ENCODE assay signal across 10 mouse cellular contexts in the genomic region with DNA sequence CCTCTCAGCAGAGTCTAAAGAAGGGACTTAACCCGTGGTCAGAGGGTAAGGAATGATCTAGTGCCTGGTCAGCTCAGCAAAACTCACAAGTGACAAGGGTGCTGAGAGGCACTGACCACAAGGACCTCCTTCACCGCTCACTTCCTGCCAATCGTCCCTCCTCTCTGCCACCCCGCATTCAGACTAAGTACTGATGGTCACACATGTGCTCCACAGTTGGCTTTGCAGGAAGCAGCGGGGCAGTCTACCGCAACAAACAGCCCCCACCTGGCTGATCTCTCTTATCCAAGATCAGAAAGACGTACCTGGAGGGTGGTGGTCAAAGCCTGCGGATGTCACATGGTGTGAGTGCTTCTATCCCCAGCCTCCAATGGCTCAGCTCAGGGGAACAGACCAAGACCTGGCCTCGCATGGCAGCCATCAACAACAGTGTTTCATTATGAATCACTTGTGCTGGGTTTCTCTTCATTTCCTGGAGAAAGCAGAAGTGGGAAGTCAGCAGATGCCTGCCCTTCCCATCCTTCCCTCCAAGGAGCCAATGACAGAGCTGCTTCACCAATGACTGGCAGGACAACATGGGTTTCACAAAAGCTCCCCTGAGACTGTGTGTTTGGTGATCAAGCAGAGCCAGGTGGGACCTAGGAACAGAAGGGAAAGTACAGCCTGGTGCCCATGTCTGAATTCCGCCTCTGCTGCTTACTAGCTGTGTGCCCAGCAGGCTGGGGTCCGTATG. TPM values are rescaled to one million over a fixed set of nuclear protein-coding genes. Genes with fewer than 3 reads are reported as not detected.
DNase-seq lines count a peak whose midpoint lies in the region; ATAC-seq and TF ChIP-seq lines count a peak whose summit lies in the region.
"Had no signal": no experiment of that assay in that cellular context is flagged by ENCODE, and none has a peak within 500 bp of the region (broad histone marks: within the 10 kb centered on the region; RNA-seq: fewer than 3 reads in every experiment).

TSS of gene Wdfy4 (minus strand) at position 441 of the 733 bp plus-strand sequence.

- H3K4me3 ChIP-seq in liver, embryonic 11.5 days (ENCODE audit: low read depth, low read length), result peak within 1 kb of the TSS; percentile 27
- H3K4me3 ChIP-seq in midbrain, postnatal 0 days (ENCODE audit: low read depth, low read length), result no peak within 1 kb of the TSS
- no peak within 1 kb of the TSS for H3K4me3 ChIP-seq in neural tube, embryonic 15.5 days (replicated peaks)
- H3K4me3 ChIP-seq: lung, embryonic 15.5 days had no signal

- WGBS in liver, embryonic 11.5 days, result 48% methylated on average over 11 of the region's 11 CpGs
- WGBS in midbrain, postnatal 0 days, result 89% methylated on average over 11 of the region's 11 CpGs
- WGBS in neural tube, embryonic 15.5 days, result 89% methylated on average over 11 of the region's 11 CpGs

- H3K27me3 ChIP-seq in liver, embryonic 11.5 days (replicated peaks; ENCODE audit: control insufficient read depth, insufficient read depth, low read length), result no peaks in the 10 kb centered on the region
- no peaks in the 10 kb centered on the region for H3K27me3 ChIP-seq in midbrain, postnatal 0 days (ENCODE audit: insufficient read depth, low read length)
- H3K27me3 ChIP-seq in neural tube, embryonic 15.5 days (replicated peaks), result no peaks in the 10 kb centered on the region
- H3K27me3 ChIP-seq: lung, embryonic 15.5 days had no signal

- no peaks in the 10 kb centered on the region for H3K4me1 ChIP-seq in liver, embryonic 11.5 days (replicated peaks; ENCODE audit: control insufficient read depth, insufficient read depth, low read length)
- no peaks in the 10 kb centered on the region for H3K4me1 ChIP-seq in midbrain, postnatal 0 days (ENCODE audit: insufficient read depth, low read length)
- no peaks in the 10 kb centered on the region for H3K4me1 ChIP-seq in neural tube, embryonic 15.5 days
- H3K4me1 ChIP-seq: lung, embryonic 15.5 days had no signal

- H3K4me2 ChIP-seq in liver, embryonic 11.5 days, result peak within 1 kb of the TSS; percentile 48
- H3K4me2 ChIP-seq in midbrain, postnatal 0 days (ENCODE audit: low read depth, low read length, poor library complexity, severe bottlenecking), result no peak within 1 kb of the TSS
- H3K4me2 ChIP-seq in neural tube, embryonic 15.5 days, result no peak within 1 kb of the TSS
- H3K4me2 ChIP-seq: lung, embryonic 15.5 days had no signal

- H3K36me3 ChIP-seq in liver, embryonic 11.5 days (ENCODE audit: control insufficient read depth, insufficient read depth, low read length), result no peaks in the 10 kb centered on the region
- H3K36me3 ChIP-seq in midbrain, postnatal 0 days (ENCODE audit: insufficient read depth, low read length), result no peaks in the 10 kb centered on the region
- no peaks in the 10 kb centered on the region for H3K36me3 ChIP-seq in neural tube, embryonic 15.5 days
- H3K36me3 ChIP-seq: lung, embryonic 15.5 days had no signal

- no peaks in the 10 kb centered on the region for H3K9me3 ChIP-seq in liver, embryonic 11.5 days (ENCODE audit: control insufficient read depth, low read length)
- H3K9me3 ChIP-seq in midbrain, postnatal 0 days (ENCODE audit: low read length), result no peaks in the 10 kb centered on the region
- H3K9me3 ChIP-seq in neural tube, embryonic 15.5 days (replicated peaks), result no peaks in the 10 kb centered on the region
- H3K9me3 ChIP-seq: lung, embryonic 15.5 days had no signal

- ATAC-seq in liver, embryonic 11.5 days (replicated peaks; ENCODE audit: low FRiP score), result no peak
- ATAC-seq in megakaryocyte-erythroid progenitor cell, adult 5-6 weeks (replicated peaks; ENCODE audit: low FRiP score, low TSS enrichment, poor library complexity, severe bottlenecking), result peak; percentile 82
- ATAC-seq in midbrain, postnatal 0 days (ENCODE audit: low FRiP score), result no peak
- no peak for ATAC-seq in cerebellum, adult (ENCODE audit: insufficient number of reproducible peaks, low FRiP score, low TSS enrichment)
- ATAC-seq in neural tube, embryonic 15.5 days (ENCODE audit: low FRiP score), result no peak

- no peak for TF ChIP-seq CTCF in midbrain, postnatal 0 days (IDR thresholded peaks at IDR 0.05)

- peak; percentile 7 for DNase-seq in adrenal gland, adult 2 months
- DNase-seq in adrenal gland, postnatal 25 days, result no peak
- DNase-seq in B cell, adult 2 months, result peak; percentile 85 to 89
- no peak for DNase-seq in liver, embryonic 11.5 days (ENCODE audit: low spot score)
- DNase-seq in midbrain, postnatal 0 days (ENCODE audit: low spot score), result no peak

- H3K9ac ChIP-seq in liver, embryonic 11.5 days (ENCODE audit: low read depth, low read length), result 0 out of 2 replicates have a peak within 1 kb of the TSS, but pooled peaks have one; percentile 12
- H3K9ac ChIP-seq in midbrain, postnatal 0 days (replicated peaks; ENCODE audit: low read length, poor library complexity, severe bottlenecking), result no peak within 1 kb of the TSS
- H3K9ac ChIP-seq in neural tube, embryonic 15.5 days (replicated peaks), result no peak within 1 kb of the TSS
- H3K9ac ChIP-seq: lung, embryonic 15.5 days had no signal

- H3K27ac ChIP-seq in liver, embryonic 11.5 days (ENCODE audit: low read depth, low read length), result no peak within 1 kb of the TSS
- H3K27ac ChIP-seq in midbrain, postnatal 0 days (ENCODE audit: low read depth, low read length), result no peak within 1 kb of the TSS
- H3K27ac ChIP-seq in neural tube, embryonic 15.5 days (replicated peaks), result no peak within 1 kb of the TSS
- H3K27ac ChIP-seq: kidney, postnatal 0 days; lung, embryonic 15.5 days had no signal

RNA-seq across cellular contexts. Expression of gene Wdfy4, which starts in this region (rescaled TPM):
- total RNA-seq in adrenal gland, adult 2 months (2021), result 1 to 10 TPM; 2.5 to 4.2 TPM
- polyA plus RNA-seq in adrenal gland, adult 2 months (2012; rRNA removed), result 1.5 and 2.6 TPM in 2 replicates
- 0.90 and 2.0 TPM in 2 replicates for total RNA-seq in adrenal gland, postnatal 25 days (2021)
- 1.6 and 1.9 TPM in 2 replicates for polyA plus RNA-seq in liver, embryonic 11.5 days (2014; fragmentation: Nextera tagmentation; extraction: Ambion mirVana)
- 8.6 and 18.4 TPM in 2 replicates for total RNA-seq in megakaryocyte-erythroid progenitor cell, adult 5-6 weeks (2014; fragmentation: Nextera tagmentation)
- total RNA-seq in megakaryocyte-erythroid progenitor cell, adult 5-6 weeks (2017), result 6.5 and 18.9 TPM in 2 replicates
- total RNA-seq in midbrain, postnatal 0 days (2014; rRNA removed), result 1.4 and 7.8 TPM in 2 replicates
- polyA plus RNA-seq in midbrain, postnatal 0 days (2015; fragmentation: Nextera tagmentation; extraction: Ambion mirVana), result 0.02 and 0.06 TPM in 2 replicates
- polyA plus RNA-seq in neural tube, embryonic 15.5 days (2015; fragmentation: Nextera tagmentation; extraction: Ambion mirVana), result 0.14 and 1.1 TPM in 2 replicates

Comparison
In these comparisons a context has a peak if more than half of its experiments do, and no peak if none do; other contexts are left out.
1. DNase-seq: peak in adrenal gland, adult 2 months (single experiment) and B cell, adult 2 months (2 of 2); none in adrenal gland, postnatal 25 days (single experiment), liver, embryonic 11.5 days (single experiment) and midbrain, postnatal 0 days (single experiment).